Mouse (Mus musculus) thymus, adult 2 months (tissue): ENCODE results near the gene Fam131a.

Source experiments
- CTCF ChIP-seq: fragments of 200-500 bp; IDR thresholded peaks from 2 replicates; pipeline ENCODE4 v1.5.1; 2012; ENCODE audit warnings: mild to moderate bottlenecking, control low read depth, low read length, moderate library complexity, borderline replicate concordance; ENCODE audit not compliant: control insufficient read depth, poor library complexity, insufficient read depth; ENCODE audit errors: extremely low read depth
- POLR2A ChIP-seq: fragments of 200-500 bp; IDR thresholded peaks from 2 replicates; pipeline ENCODE4 v1.6.1; 2012; ENCODE audit warnings: mild to moderate bottlenecking, low read length, control low read depth, moderate library complexity; ENCODE audit not compliant: control insufficient read depth, poor library complexity, insufficient read depth; ENCODE audit errors: extremely low read depth

GRCm38 (mm10) chr16:20724338-20724748 lies 31.3 kb downstream of the Fam131a start:
- TF ChIP-seq CTCF (peak; percentile 61; the same call in 1 of the 2 replicates), POLR2A (no peak)
